Mouse (Mus musculus) heart, adult 2 months (tissue): ENCODE measurements around the gene Hspa2. TPM values are rescaled to one million over a fixed set of nuclear protein-coding genes. Genes with fewer than 3 reads are reported as not detected.
A peak's percentile ranks its signal among the peaks of the same experiment; 100 is the strongest.

Experiments used
- DNase-seq, 2 experiments: peaks; one replicate each; pipeline ENCODE4 v3.0.0; 2021
- H3K27ac ChIP-seq: fragments of 200-600 bp; 2 replicates; pipeline ENCODE4 v1.8.1; 2022
- H3K27me3 ChIP-seq: fragments of 200-500 bp; 2 replicates; pipeline ENCODE4 v1.6.1; 2012; ENCODE audit warnings: mild to moderate bottlenecking, low read length, inconsistent platforms, mixed read lengths; ENCODE audit not compliant: control insufficient read depth, insufficient read depth
- H3K36me3 ChIP-seq: fragments of 200-500 bp; 2 replicates; pipeline ENCODE4 v1.6.1; 2012; ENCODE audit warnings: low read length, inconsistent platforms; ENCODE audit not compliant: control insufficient read depth, insufficient read depth
- H3K4me1 ChIP-seq: fragments of 200-500 bp; 2 replicates; pipeline ENCODE4 v1.6.1; 2011; ENCODE audit warnings: low read length; ENCODE audit not compliant: control insufficient read depth, insufficient read depth
- H3K4me3 ChIP-seq: fragments of 200-600 bp; 2 replicates; pipeline ENCODE4 v1.8.1; 2022
- H3K79me2 ChIP-seq: fragments of 200-500 bp; replicated peaks from 2 replicates; pipeline ENCODE4 v1.6.1; 2012; ENCODE audit warnings: mild to moderate bottlenecking, inconsistent platforms, low read length, moderate library complexity, mixed read lengths; ENCODE audit not compliant: control insufficient read depth, insufficient read depth
- H3K9ac ChIP-seq: fragments of 200-500 bp; 2 replicates; pipeline ENCODE4 v1.6.1; 2012; ENCODE audit warnings: low read depth, mild to moderate bottlenecking, control low read depth, inconsistent platforms, low read length, mixed read lengths
- CTCF ChIP-seq: fragments of 200-600 bp; IDR thresholded peaks from 2 replicates; pipeline ENCODE4 v1.8.1; 2022; ENCODE audit warnings: antibody characterized with exemption, mild to moderate bottlenecking, moderate library complexity
- EP300 ChIP-seq: fragments of 200-500 bp; IDR thresholded peaks from 2 replicates; pipeline ENCODE4 v1.6.1; 2011; ENCODE audit warnings: low read depth, low read length, control low read depth; ENCODE audit not compliant: insufficient read depth
- POLR2A ChIP-seq: fragments of 200-500 bp; IDR thresholded peaks from 2 replicates; pipeline ENCODE4 v1.6.1; 2011; ENCODE audit warnings: mild to moderate bottlenecking, low read depth, low read length, control low read depth; ENCODE audit not compliant: insufficient read depth
- WGBS: fragments of 180-500 bp; shearing (Covaris S2); methylation state at CpG from one replicate; pipeline ENCODE4 v1.1.7; 2018; 5-methylcytosine and 5-hydroxymethylcytosine counted together
- intact Hi-C: fragments of 180-260 bp; cut with DNase I; formaldehyde crosslinking; loops from one replicate; pipeline ENCODE4 v1.15.1; 2025
- long read RNA-seq: library from polyadenylated mRNA; stranded (forward); transcript quantifications from one replicate; pipeline ENCODE4 v2.0.0, GENCODE M21; 2021
- polyA plus RNA-seq: library from polyadenylated mRNA; depleted of rRNA; stranded (reverse); fragments of >200 nt; gene quantifications from 2 replicates; pipeline ENCODE4 v1.2.3, GENCODE M21; 2012; rRNA removed
- total RNA-seq, 2 experiments: library from RNA; stranded (reverse); gene quantifications; 2 replicates each; pipeline ENCODE4 v1.2.3; 2021

The Hspa2 gene
- total RNA-seq, result 1 to 10 TPM; 5.0 to 5.1 TPM
- 6.6 and 7.7 TPM in 2 replicates for polyA plus RNA-seq
- long read RNA-seq, transcript Hspa2-202 (1 exons, 2,526 nt), result major isoform, 11 of 12 reads
- long read RNA-seq, partial matches to known transcripts, result 0 of 12 reads
- long read RNA-seq, other reads (novel, unspliced or antisense), result 1 of 12 reads

DNA sequence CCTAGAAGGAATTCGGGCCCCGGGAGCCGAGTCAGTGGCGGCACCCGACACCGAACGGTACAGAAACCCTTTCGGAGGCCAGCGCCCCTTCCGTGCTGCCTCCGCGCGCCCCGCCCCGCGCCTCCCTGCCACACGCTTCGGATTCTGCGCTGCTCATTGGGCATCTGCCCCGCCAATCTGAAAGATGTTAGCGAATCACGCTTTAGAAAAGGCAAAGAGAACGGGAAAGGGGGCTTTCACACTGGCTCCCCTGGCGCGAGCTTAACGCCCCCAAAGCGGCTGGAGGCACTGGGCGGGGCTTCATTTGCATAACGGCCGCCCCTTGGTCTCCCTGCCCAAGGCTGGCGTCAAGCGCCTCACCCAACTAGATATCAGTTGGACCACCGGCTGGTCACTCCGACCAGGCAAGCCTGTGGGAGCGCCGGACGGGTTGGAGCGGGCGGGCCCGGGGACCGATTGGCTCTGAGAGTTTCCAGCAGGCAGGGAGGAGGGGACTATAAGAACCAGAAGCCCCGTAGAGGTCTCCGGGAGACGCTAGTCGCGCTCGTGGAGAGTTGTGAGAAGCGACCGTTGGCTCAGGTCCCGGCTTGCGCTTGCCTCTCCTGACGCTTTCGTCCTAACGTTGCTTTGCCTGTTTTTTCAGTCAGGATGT, at the start of gene Hspa2:
TSS of gene Hspa2 (plus strand) at position 291 of the 652 bp plus-strand sequence.
- Histone ChIP-seq H3K27me3 (no peaks in the 10 kb centered on the region; the same call in 1 of the 2 replicates), H3K4me3 (peak within 1 kb of the TSS; percentile 73), H3K79me2 (no peaks in the 10 kb centered on the region), H3K27ac (peak within 1 kb of the TSS; percentile 99), H3K4me1 (peaks cover 2% of the 10 kb centered on the region), H3K9ac (peak within 1 kb of the TSS; percentile 89), H3K36me3 (no peaks in the 10 kb centered on the region)
- peak; percentile 100 for DNase-seq
- intact Hi-C loops, result loop anchor here (1.0 to 10.0 kb wide), 4 partner anchors 33 to 361 kb away; partner anchors contain the start of genes Churc1, Fntb and Plekhg3
- under 1% methylated on average over 54 of the region's 54 CpGs for WGBS
- TF ChIP-seq CTCF (no peak), POLR2A (peak; percentile 100), EP300 (0 out of 2 replicates have a peak, but pooled peaks have one; percentile 56)

DNA sequence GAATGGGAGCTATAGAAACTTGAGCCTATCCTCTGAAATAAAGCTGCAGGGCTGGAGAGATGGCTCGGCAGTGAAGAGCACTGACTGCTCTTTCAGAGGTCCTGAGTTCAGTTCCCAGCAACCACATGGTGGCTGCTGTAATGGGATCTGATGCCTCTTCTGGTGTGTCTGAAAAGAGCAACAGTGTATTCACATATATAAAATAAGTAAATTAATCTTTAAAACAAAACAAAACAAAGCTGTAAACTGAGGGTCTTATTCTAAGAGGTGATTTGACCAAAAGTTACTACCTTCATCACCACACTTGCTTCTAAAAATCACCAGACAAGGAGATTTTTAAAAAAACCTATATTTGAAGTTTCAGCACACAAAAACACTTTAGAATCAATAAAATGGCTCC, 43.1 kb upstream of the Hspa2 start:
- TF ChIP-seq EP300, result no peak
- no peak for TF ChIP-seq POLR2A
- no peak for TF ChIP-seq CTCF
- WGBS, result 92% methylated on average over 1 of the region's 1 CpGs
- no peaks in the 10 kb centered on the region for H3K27me3 ChIP-seq
- intact Hi-C loops, result no loop called here
- no peaks in the 10 kb centered on the region; the same call in 1 of the 2 replicates for H3K4me1 ChIP-seq
- no peak for DNase-seq
- peaks cover 1% of the 10 kb centered on the region; the same call in 1 of the 2 replicates for H3K79me2 ChIP-seq
- no peak overlapping the region for H3K9ac ChIP-seq
- H3K36me3 ChIP-seq, result no peaks in the 10 kb centered on the region
- H3K27ac ChIP-seq, result no peak overlapping the region
- no peak overlapping the region for H3K4me3 ChIP-seq

DNA sequence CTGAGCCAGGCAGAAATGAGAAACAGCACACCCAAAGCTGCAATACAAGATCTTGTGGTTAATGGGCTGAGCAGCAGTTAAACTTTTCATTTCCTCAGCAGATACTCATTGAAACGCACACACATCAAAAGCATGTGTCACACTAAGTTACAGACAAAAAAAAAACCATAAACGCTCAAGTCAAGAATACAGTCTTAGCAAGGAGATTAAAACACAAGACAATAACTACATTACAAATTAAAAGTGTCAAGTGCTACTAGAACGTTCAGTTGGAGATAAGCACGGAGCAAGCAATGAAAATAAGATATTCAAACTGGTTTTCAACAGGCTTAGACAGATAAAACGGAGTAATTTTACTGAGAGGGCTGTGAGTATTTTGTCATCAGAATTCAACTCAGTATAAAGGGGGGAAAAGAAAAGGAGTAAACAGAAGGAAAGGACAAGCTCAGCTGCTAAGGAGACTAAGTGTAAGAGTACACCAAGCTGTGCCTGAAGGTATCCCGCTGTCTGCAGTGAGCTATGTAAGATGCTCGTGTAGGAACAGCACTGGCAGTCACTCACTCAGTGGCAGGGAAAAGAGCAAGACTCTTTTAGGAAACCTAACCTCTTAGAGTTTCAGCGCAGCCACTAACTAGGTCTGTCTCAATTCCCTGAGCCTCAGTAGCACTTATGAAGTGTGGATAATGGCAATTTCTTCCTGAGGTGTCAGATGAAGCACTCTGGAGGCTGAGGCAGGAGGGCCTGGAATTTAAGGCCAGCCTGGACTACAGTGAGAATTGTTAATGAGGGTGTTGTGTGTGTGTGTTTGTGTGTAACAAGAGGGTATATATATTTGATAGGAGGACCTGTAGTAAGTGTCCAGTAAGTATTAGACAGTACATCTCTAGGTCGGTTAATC, 42.3 kb upstream of the Hspa2 start:
- intact Hi-C loops, result no loop called here
- H3K27ac ChIP-seq, result no peak overlapping the region
- WGBS, result 61% methylated on average over 9 of the region's 9 CpGs

DNA sequence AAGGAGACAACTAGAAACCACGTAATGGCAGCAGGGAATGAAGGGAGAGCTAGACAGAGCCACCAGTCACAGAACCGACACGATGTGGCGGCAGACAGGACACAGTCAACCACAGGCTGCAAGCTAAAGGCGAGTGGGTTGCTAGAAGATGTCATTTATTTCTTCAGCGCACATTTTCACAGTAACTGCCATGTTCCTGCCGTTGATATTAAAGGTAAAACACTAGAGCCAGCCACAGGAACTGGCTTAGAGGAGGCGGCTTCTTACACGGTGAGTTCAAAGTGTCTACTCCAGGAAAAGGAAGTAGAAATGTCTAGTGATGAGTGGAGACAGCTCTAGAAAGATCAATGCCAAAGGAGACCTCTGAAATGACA, 41.7 kb upstream of the Hspa2 start:
- H3K36me3 ChIP-seq, result no peaks in the 10 kb centered on the region
- intact Hi-C loops, result no loop called here

More for the DNA sequence above, 42.3 kb upstream of the Hspa2 start:
- H3K27me3 ChIP-seq, result no peaks in the 10 kb centered on the region
- no peak for TF ChIP-seq POLR2A
- TF ChIP-seq CTCF, result no peak
- TF ChIP-seq EP300, result no peak
- no peaks in the 10 kb centered on the region for H3K36me3 ChIP-seq
- H3K4me3 ChIP-seq, result no peak overlapping the region
- peaks cover 1% of the 10 kb centered on the region; the same call in 1 of the 2 replicates for H3K79me2 ChIP-seq
- no peaks in the 10 kb centered on the region; the same call in 1 of the 2 replicates for H3K4me1 ChIP-seq
- DNase-seq, result no peak
- no peak overlapping the region for H3K9ac ChIP-seq

DNA sequence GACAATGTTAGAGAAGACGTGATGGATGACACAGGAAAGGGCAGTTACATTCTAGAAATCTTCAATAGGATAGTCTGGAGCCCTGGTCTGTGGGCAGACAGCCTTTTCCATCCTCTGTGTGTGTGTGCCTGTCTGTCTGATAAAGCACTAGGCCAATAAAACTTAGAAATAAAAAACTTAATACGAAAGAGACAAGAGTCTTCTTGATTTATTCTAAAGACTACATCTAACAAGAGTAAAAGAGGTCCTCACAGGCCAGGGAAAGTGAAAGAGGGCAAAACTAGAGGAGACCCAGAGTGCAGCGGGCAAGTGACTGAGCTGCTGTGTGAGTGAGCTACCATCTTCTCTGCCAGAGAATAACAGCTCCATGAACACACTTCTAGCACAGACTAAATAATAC, 37.7 kb upstream of the Hspa2 start:
- TF ChIP-seq POLR2A, result no peak
- TF ChIP-seq CTCF, result no peak
- no peak for TF ChIP-seq EP300
- DNase-seq, result no peak
- Histone ChIP-seq H3K27me3 (no peaks in the 10 kb centered on the region), H3K4me1 (peaks cover 9% of the 10 kb centered on the region), H3K9ac (no peak overlapping the region), H3K4me3 (no peak overlapping the region), H3K79me2 (peaks cover 1% of the 10 kb centered on the region; the same call in 1 of the 2 replicates), H3K36me3 (no peaks in the 10 kb centered on the region), H3K27ac (no peak overlapping the region)
- intact Hi-C loops, result no loop called here
- 82% methylated on average over 3 of the region's 3 CpGs for WGBS

More for the DNA sequence above, 41.7 kb upstream of the Hspa2 start:
- Histone ChIP-seq H3K27me3 (no peaks in the 10 kb centered on the region), H3K4me1 (no peaks in the 10 kb centered on the region; the same call in 1 of the 2 replicates), H3K79me2 (peaks cover 1% of the 10 kb centered on the region; the same call in 1 of the 2 replicates), H3K9ac (no peak overlapping the region), H3K4me3 (no peak overlapping the region), H3K27ac (no peak overlapping the region)
- TF ChIP-seq POLR2A (no peak), CTCF (no peak), EP300 (no peak)
- WGBS, result 72% methylated on average over 9 of the region's 9 CpGs
- no peak for DNase-seq
